Mouse (Mus musculus) liver, adult 2 months (tissue): Measurements from ENCODE around the gene Cers5.

Source experiments
- CTCF ChIP-seq: fragments of 200-500 bp; IDR thresholded peaks from 2 replicates; pipeline ENCODE4 v1.5.1; 2011; ENCODE audit warnings: low read depth, low read length, control low read depth
- POLR2A ChIP-seq: fragments of 200-500 bp; IDR thresholded peaks from 2 replicates; pipeline ENCODE4 v1.6.1; 2011; ENCODE audit warnings: low read length, control low read depth; ENCODE audit not compliant: insufficient read depth; ENCODE audit errors: extremely low read depth

GRCm38 (mm10) chr15:99796735-99797134 lies 24.1 kb upstream of the Cers5 start:
- TF ChIP-seq CTCF (no peak), POLR2A (no peak)
